Mouse (Mus musculus) frontal cortex, postnatal 14 days (tissue): ENCODE results near the gene Osgep.
"Not testable (repeated sequence)": the region's sequence is repeated elsewhere in the genome, so short reads cannot be mapped to it uniquely, and the experiment has no call there.

Experiments used
- DNase-seq, 2 experiments: peaks; one replicate each; pipeline ENCODE4 v3.0.0; 2022; ENCODE audit warnings: low spot score in 2 of 2

Gene Osgep

DNA sequence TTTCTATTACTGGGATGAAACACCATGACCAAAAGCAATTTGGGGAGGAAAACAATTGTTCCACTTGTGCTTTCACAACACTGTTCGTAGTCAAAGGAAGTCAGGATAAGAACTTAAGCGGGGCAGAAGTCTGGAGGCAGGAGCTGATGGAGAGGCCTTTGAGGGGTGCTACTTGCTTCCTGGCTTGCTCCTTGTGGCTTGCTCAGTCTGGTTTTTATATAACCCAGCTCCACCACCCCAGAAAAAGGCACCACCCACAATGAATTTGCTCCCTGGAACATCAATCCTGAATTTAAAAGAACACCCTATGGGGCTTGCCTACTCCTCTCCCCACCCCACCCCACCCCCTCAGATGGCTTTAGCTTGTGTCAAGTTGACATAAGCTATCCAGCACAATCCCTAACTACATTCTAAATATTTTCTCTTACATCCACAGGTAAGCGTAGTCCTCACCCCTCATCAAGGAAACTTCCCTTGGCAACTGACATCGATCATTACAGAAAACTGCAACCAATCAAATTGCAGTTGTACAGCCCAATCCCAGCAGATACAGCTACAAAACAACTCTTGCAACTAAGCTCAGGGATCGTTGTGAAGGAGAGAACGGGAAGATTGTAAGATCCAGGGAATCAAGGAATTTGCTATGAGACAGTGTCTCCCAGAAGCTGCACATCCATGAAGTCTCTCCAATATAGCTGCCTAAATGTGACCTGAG, 48.3 kb downstream of the Osgep start:
- no peak for DNase-seq

- no peak for DNase-seq
Measured at GRCm38 (mm10) chr14:50875591-50876230, 49.0 kb downstream of the Osgep start.

- no peak for DNase-seq
Measured at GRCm38 (mm10) chr14:50875175-50875574, 49.5 kb downstream of the Osgep start.

DNA sequence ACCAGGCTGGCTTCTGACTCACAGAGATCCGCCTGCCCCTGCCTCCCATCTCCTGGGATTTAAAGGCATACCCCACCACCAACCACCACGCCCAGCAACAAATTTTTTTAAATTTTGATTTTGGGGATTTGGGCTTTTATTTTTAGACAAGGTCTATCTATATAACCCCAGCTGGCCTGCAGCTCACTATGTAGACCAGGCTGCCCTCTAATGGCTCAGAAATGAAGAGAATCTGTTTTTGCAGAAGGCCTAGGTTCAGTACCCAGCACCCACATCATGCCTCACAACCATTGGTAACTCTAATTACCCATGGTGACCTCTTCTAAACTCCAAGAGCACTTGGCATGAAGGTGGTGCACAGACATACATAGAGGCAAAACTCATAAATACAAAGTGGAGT, 53.4 kb downstream of the Osgep start:
- no peak for DNase-seq

GRCm38 (mm10) chr14:50870805-50871143, 53.9 kb downstream of the Osgep start:
- no peak for DNase-seq

- DNase-seq = peak; percentile 22 to 25
Measured at GRCm38 (mm10) chr14:50869889-50870804, 54.5 kb downstream of the Osgep start, which contains the start of gene Tep1. TSS of gene Tep1 (minus strand) at chr14:50870560.

GRCm38 (mm10) chr14:50868656-50869055, 56.0 kb downstream of the Osgep start:
- no peak for DNase-seq

- no peak for DNase-seq
Measured at GRCm38 (mm10) chr14:50868211-50868610, 56.5 kb downstream of the Osgep start.

DNA sequence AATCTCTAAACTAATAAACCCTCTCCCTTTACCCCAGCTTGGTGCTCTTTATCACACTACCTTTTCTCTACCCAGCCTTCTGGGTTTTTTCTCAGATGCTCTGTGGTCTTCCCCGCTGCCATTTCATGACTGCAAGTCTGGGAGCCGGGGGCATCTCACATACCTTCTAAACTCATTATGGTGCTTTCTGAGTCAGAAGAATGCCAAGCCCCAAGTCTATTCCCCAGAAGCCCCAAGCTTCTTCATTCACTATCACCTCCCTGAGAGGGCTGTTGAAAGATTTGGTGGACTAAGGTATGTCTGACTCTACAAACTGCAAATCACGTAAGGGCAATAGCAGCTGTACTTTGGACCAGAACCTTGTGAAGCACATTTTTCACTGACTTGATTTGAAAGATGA, 57.7 kb downstream of the Osgep start:
- no peak for DNase-seq

DNA sequence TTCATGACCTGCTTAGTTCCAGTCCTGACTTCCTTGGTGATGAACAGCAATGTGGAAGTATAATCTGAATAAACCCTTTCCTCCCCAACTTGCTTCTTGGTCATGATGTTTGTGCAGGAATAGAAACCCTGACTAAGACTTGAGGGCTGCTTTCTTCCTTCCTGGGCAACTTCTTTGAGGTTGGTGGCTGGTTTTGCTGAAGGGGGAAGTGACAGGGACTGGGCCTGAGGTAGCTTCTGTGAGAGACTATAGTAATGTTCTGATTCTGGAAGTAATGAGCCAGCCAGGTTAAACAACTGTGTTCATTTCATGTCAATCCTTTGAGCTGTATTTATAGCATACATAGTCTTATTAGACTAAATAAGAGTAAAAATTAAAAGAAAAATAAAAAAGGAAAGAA, 59.7 kb downstream of the Osgep start:
- not testable (repeated sequence) for DNase-seq

- DNase-seq = no peak
Measured at GRCm38 (mm10) chr14:50862641-50863040, 62.1 kb downstream of the Osgep start.
